Mouse (Mus musculus) erythroblast, embryonic 14.5 days (primary cell): ENCODE data around the gene Mansc1.

Source experiments
- GATA1 ChIP-seq: IDR thresholded peaks from 2 replicates; pipeline ENCODE4 v1.6.1; 2012; ENCODE audit warnings: low read length, inconsistent platforms, mixed read lengths
- TAL1 ChIP-seq: IDR thresholded peaks from 3 replicates; pipeline ENCODE4 v1.6.1; 2012; ENCODE audit warnings: low read length, inconsistent platforms, mixed read lengths

DNA sequence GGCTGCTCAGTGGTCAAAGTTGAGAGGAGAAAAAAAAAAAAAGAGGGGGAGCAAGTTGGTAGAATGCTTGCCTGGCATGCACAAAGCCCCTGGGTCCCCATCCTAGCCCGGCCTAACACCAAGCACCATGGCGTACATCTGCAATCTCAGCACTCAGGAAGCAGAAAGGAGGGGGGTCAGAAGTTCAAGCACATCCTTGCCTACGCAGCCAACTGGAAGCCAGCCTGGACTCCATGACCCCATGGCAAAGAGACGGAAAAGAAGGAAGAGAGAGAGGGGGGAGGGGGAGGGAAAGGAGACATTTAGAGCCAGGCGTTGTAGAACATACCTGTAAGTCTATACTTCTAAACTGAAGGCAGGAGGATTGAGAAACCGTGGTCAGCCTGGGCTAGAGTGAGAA, 25.7 kb downstream of the Mansc1 start:
- TF ChIP-seq GATA1: no peak
- TF ChIP-seq TAL1: no peak
